Comparison of ENCODE assay signal across 21 mouse cellular contexts in the genomic region with DNA sequence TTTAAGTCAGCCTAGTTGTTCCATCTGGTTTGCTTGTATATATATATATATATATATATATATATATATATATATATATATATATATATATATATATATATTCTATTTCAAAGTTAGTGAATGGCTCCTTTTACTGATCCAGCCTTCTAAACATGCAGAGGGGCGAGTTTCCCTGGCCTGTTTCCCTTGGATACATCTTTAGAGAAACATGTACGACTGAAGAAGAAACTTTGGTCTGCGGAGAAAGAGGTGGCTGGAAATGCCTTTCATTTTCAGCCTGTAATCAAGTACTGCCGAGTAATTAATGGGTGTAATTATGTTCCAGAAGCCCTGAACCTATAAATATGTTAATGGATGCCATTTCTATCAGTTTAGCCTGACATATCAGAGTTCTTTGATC.
A peak's percentile ranks its signal among the peaks of the same experiment; 100 is the strongest.
DNase-seq lines count a peak whose midpoint lies in the region; ATAC-seq and TF ChIP-seq lines count a peak whose summit lies in the region.
"Had no signal": no experiment of that assay in that cellular context is flagged by ENCODE, and none has a peak within 500 bp of the region (broad histone marks: within the 10 kb centered on the region; RNA-seq: fewer than 3 reads in every experiment).

No protein-coding gene starts in this region.

- 54% methylated on average over 4 of the region's 4 CpGs for WGBS in midbrain, embryonic 12.5 days
- WGBS in midbrain, embryonic 11.5 days = 77% methylated on average over 4 of the region's 4 CpGs
- WGBS in forebrain, postnatal 0 days = 17% methylated on average over 4 of the region's 4 CpGs
- 28% methylated on average over 4 of the region's 4 CpGs for WGBS in hindbrain, embryonic 16.5 days
- 21% methylated on average over 4 of the region's 4 CpGs for WGBS in neural tube, embryonic 14.5 days
- 63% methylated on average over 4 of the region's 4 CpGs for WGBS in kidney, embryonic 16.5 days

- H3K27me3 ChIP-seq in midbrain, embryonic 12.5 days = peaks cover 4% of the 10 kb centered on the region; the same call in 1 of the 2 replicates
- H3K27me3 ChIP-seq in midbrain, embryonic 11.5 days (ENCODE audit: control insufficient read depth, insufficient read depth, low read length) = no peaks in the 10 kb centered on the region
- H3K27me3 ChIP-seq in forebrain, postnatal 0 days (ENCODE audit: insufficient read depth, low read length) = no peaks in the 10 kb centered on the region
- H3K27me3 ChIP-seq in hindbrain, embryonic 16.5 days (replicated peaks; ENCODE audit: control insufficient read depth, insufficient read depth, low read length) = no peaks in the 10 kb centered on the region
- H3K27me3 ChIP-seq in neural tube, embryonic 14.5 days (ENCODE audit: control insufficient read depth, insufficient read depth, low read length) = no peaks in the 10 kb centered on the region
- H3K27me3 ChIP-seq in kidney, embryonic 16.5 days (ENCODE audit: insufficient read depth, low read length) = no peaks in the 10 kb centered on the region
- H3K27me3 ChIP-seq: embryonic facial prominence, embryonic 12.5 days; limb, embryonic 12.5 days; liver, embryonic 12.5 days; stomach, embryonic 15.5 days had no signal

- H3K9ac ChIP-seq in midbrain, embryonic 12.5 days (replicated peaks) = no peak overlapping the region
- H3K9ac ChIP-seq in midbrain, embryonic 11.5 days (ENCODE audit: low read length) = no peak overlapping the region
- H3K9ac ChIP-seq in forebrain, postnatal 0 days = no peak overlapping the region
- no peak overlapping the region for H3K9ac ChIP-seq in hindbrain, embryonic 16.5 days (ENCODE audit: low read depth, low read length)
- H3K9ac ChIP-seq in neural tube, embryonic 14.5 days (replicated peaks; ENCODE audit: low read depth, low read length) = peak overlapping the region; percentile 1; the same call in 1 of the 2 replicates
- no peak overlapping the region for H3K9ac ChIP-seq in kidney, embryonic 16.5 days (replicated peaks; ENCODE audit: low read length)
- H3K9ac ChIP-seq: embryonic facial prominence, embryonic 12.5 days; limb, embryonic 12.5 days; liver, embryonic 12.5 days; stomach, embryonic 15.5 days had no signal

- H3K4me3 ChIP-seq in midbrain, embryonic 12.5 days = no peak overlapping the region
- no peak overlapping the region for H3K4me3 ChIP-seq in midbrain, embryonic 11.5 days (ENCODE audit: low read depth, low read length)
- peak overlapping the region; percentile 9 for H3K4me3 ChIP-seq in forebrain, postnatal 0 days (ENCODE audit: low read depth, low read length)
- H3K4me3 ChIP-seq in hindbrain, embryonic 16.5 days (ENCODE audit: low read length) = peak overlapping the region; percentile 15
- H3K4me3 ChIP-seq in neural tube, embryonic 14.5 days (ENCODE audit: low read depth, low read length) = peak overlapping the region; percentile 17
- H3K4me3 ChIP-seq in kidney, embryonic 16.5 days (ENCODE audit: low read length) = no peak overlapping the region
- H3K4me3 ChIP-seq: erythroblast, embryonic 14.5 days; limb, embryonic 12.5 days; liver, embryonic 12.5 days had no signal

- ATAC-seq in midbrain, embryonic 12.5 days (ENCODE audit: low FRiP score, low read depth) = no peak
- no peak for ATAC-seq in midbrain, embryonic 11.5 days (ENCODE audit: low FRiP score)
- no peak for ATAC-seq in forebrain, postnatal 0 days
- no peak for ATAC-seq in hindbrain, embryonic 16.5 days
- no peak for ATAC-seq in neural tube, embryonic 14.5 days (ENCODE audit: low read depth)
- no peak for ATAC-seq in kidney, embryonic 16.5 days (ENCODE audit: low FRiP score, low TSS enrichment)
- ATAC-seq: liver, embryonic 12.5 days had no signal

- no peak overlapping the region for H3K27ac ChIP-seq in midbrain, embryonic 12.5 days (replicated peaks)
- no peak overlapping the region for H3K27ac ChIP-seq in midbrain, embryonic 11.5 days (ENCODE audit: low read depth, low read length)
- no peak overlapping the region for H3K27ac ChIP-seq in forebrain, postnatal 0 days (ENCODE audit: low read depth, low read length)
- H3K27ac ChIP-seq in hindbrain, embryonic 16.5 days (ENCODE audit: low read depth, low read length) = no peak overlapping the region
- H3K27ac ChIP-seq in neural tube, embryonic 14.5 days (ENCODE audit: low read depth, low read length) = no peak overlapping the region
- H3K27ac ChIP-seq in kidney, embryonic 16.5 days (ENCODE audit: low read length) = no peak overlapping the region
- H3K27ac ChIP-seq: embryonic facial prominence, embryonic 12.5 days; heart, embryonic 10.5 days; limb, embryonic 12.5 days; liver, embryonic 12.5 days; stomach, embryonic 15.5 days had no signal

- no peaks in the 10 kb centered on the region for H3K9me3 ChIP-seq in midbrain, embryonic 12.5 days
- H3K9me3 ChIP-seq in midbrain, embryonic 11.5 days (ENCODE audit: control insufficient read depth, low read length) = no peaks in the 10 kb centered on the region
- no peaks in the 10 kb centered on the region for H3K9me3 ChIP-seq in forebrain, postnatal 0 days (ENCODE audit: low read length)
- H3K9me3 ChIP-seq in hindbrain, embryonic 16.5 days (ENCODE audit: control insufficient read depth, low read length) = no peaks in the 10 kb centered on the region
- H3K9me3 ChIP-seq in neural tube, embryonic 14.5 days (ENCODE audit: control insufficient read depth, low read length) = no peaks in the 10 kb centered on the region
- H3K9me3 ChIP-seq in kidney, embryonic 16.5 days (ENCODE audit: low read length) = no peaks in the 10 kb centered on the region
- H3K9me3 ChIP-seq: embryonic facial prominence, embryonic 12.5 days; heart, embryonic 10.5 days; limb, embryonic 12.5 days; liver, embryonic 12.5 days; stomach, embryonic 15.5 days had no signal

- DNase-seq in midbrain, embryonic 11.5 days (ENCODE audit: low spot score, missing footprints) = no peak
- DNase-seq in forebrain, postnatal 0 days = peak; percentile 29
- no peak for DNase-seq in layer of hippocampus, postnatal 25 days (ENCODE audit: extremely low spot score in 1 of 2, low spot score in 1 of 2)
- DNase-seq: adrenal gland, adult 8-10 months; cerebellum, postnatal 10 days; kidney, adult 11 months; kidney, postnatal 14 days; lung, adult 2 months; lung, postnatal 36 days; thymus, adult 18-20 months; thymus, postnatal 4 days had no signal

- 0 out of 2 replicates have a peak overlapping the region, but pooled peaks have one; percentile 17 for H3K4me2 ChIP-seq in midbrain, embryonic 12.5 days (replicated peaks)
- no peak overlapping the region for H3K4me2 ChIP-seq in midbrain, embryonic 11.5 days
- peak overlapping the region; percentile 41 for H3K4me2 ChIP-seq in forebrain, postnatal 0 days (ENCODE audit: low read depth)
- H3K4me2 ChIP-seq in hindbrain, embryonic 16.5 days (ENCODE audit: low read length) = peak overlapping the region; percentile 49
- peak overlapping the region; percentile 41 for H3K4me2 ChIP-seq in neural tube, embryonic 14.5 days (ENCODE audit: low read depth, low read length)
- no peak overlapping the region for H3K4me2 ChIP-seq in kidney, embryonic 16.5 days (replicated peaks; ENCODE audit: low read depth, low read length)
- H3K4me2 ChIP-seq: liver, embryonic 12.5 days had no signal

- H3K36me3 ChIP-seq in midbrain, embryonic 12.5 days = no peaks in the 10 kb centered on the region
- H3K36me3 ChIP-seq in midbrain, embryonic 11.5 days (ENCODE audit: control insufficient read depth, insufficient read depth, low read length) = no peaks in the 10 kb centered on the region
- no peaks in the 10 kb centered on the region for H3K36me3 ChIP-seq in forebrain, postnatal 0 days (ENCODE audit: insufficient read depth)
- H3K36me3 ChIP-seq in hindbrain, embryonic 16.5 days (ENCODE audit: control insufficient read depth, insufficient read depth, low read length) = no peaks in the 10 kb centered on the region
- H3K36me3 ChIP-seq in neural tube, embryonic 14.5 days (ENCODE audit: control insufficient read depth, insufficient read depth, low read length) = no peaks in the 10 kb centered on the region
- H3K36me3 ChIP-seq in kidney, embryonic 16.5 days (ENCODE audit: insufficient read depth, low read length) = no peaks in the 10 kb centered on the region
- H3K36me3 ChIP-seq: embryonic facial prominence, embryonic 12.5 days; heart, embryonic 10.5 days; limb, embryonic 12.5 days; liver, embryonic 12.5 days; stomach, embryonic 15.5 days had no signal

- no peak for TF ChIP-seq CTCF in forebrain, postnatal 0 days (IDR thresholded peaks at IDR 0.05; ENCODE audit: low read depth)

- H3K4me1 ChIP-seq in midbrain, embryonic 12.5 days = peaks cover 31% of the 10 kb centered on the region
- H3K4me1 ChIP-seq in midbrain, embryonic 11.5 days (ENCODE audit: control insufficient read depth, insufficient read depth, low read length) = peaks cover 26% of the 10 kb centered on the region
- peaks cover 14% of the 10 kb centered on the region for H3K4me1 ChIP-seq in forebrain, postnatal 0 days (ENCODE audit: insufficient read depth)
- H3K4me1 ChIP-seq in hindbrain, embryonic 16.5 days (ENCODE audit: control insufficient read depth, insufficient read depth, low read depth, low read length) = peaks cover 20% of the 10 kb centered on the region
- H3K4me1 ChIP-seq in neural tube, embryonic 14.5 days (ENCODE audit: control insufficient read depth, insufficient read depth, low read length) = peaks cover 28% of the 10 kb centered on the region
- peaks cover 6% of the 10 kb centered on the region; the same call in 1 of the 2 replicates for H3K4me1 ChIP-seq in kidney, embryonic 16.5 days (ENCODE audit: insufficient read depth, low read length)
- H3K4me1 ChIP-seq: liver, embryonic 12.5 days had no signal

Comparison
In these comparisons a context has a peak if more than half of its experiments do, and no peak if none do; other contexts are left out.
1. H3K4me2 ChIP-seq: peak in midbrain, embryonic 12.5 days (single experiment), forebrain, postnatal 0 days (single experiment), hindbrain, embryonic 16.5 days (single experiment) and neural tube, embryonic 14.5 days (single experiment); none in midbrain, embryonic 11.5 days (single experiment) and kidney, embryonic 16.5 days (single experiment).
2. H3K4me3 ChIP-seq: peak in forebrain, postnatal 0 days (single experiment), hindbrain, embryonic 16.5 days (single experiment) and neural tube, embryonic 14.5 days (single experiment); none in midbrain, embryonic 12.5 days (single experiment), midbrain, embryonic 11.5 days (single experiment) and kidney, embryonic 16.5 days (single experiment).